Mouse (Mus musculus): ENCODE data around the gene Glyctk.

Gene Glyctk

GRCm38 (mm10) chr9:106144176-106144575, 13.8 kb downstream of the Glyctk start:
- DNase-seq = no peak

GRCm38 (mm10) chr9:106141955-106142354, 16.0 kb downstream of the Glyctk start:
- no peak for DNase-seq

GRCm38 (mm10) chr9:106139763-106140162, 18.2 kb downstream of the Glyctk start:
- peak; percentile 34 for DNase-seq

GRCm38 (mm10) chr9:106137671-106138216, 20.2 kb downstream of the Glyctk start:
- DNase-seq = no peak

- no peak for DNase-seq
These were observed 27.7 kb downstream of the Glyctk start for GRCm38 (mm10) chr9:106130250-106130649.

GRCm38 (mm10) chr9:106129072-106129471, 28.9 kb downstream of the Glyctk start:
- no peak for DNase-seq

GRCm38 (mm10) chr9:106126786-106127251, 31.1 kb downstream of the Glyctk start:
- no peak for DNase-seq

- peak; percentile 36 for DNase-seq
These were observed 34.3 kb downstream of the Glyctk start for GRCm38 (mm10) chr9:106123599-106123998.

- no peak for DNase-seq
These were observed 38.9 kb downstream of the Glyctk start for GRCm38 (mm10) chr9:106119075-106119474.

- DNase-seq = no peak
These were observed 42.0 kb downstream of the Glyctk start for GRCm38 (mm10) chr9:106115801-106116424.

GRCm38 (mm10) chr9:106112770-106113423, 45.0 kb downstream of the Glyctk start:
- peak; percentile 85 for DNase-seq

- DNase-seq = no peak
These were observed 51.7 kb downstream of the Glyctk start for GRCm38 (mm10) chr9:106106241-106106640.

- DNase-seq = no peak
These were observed 53.5 kb downstream of the Glyctk start for GRCm38 (mm10) chr9:106104401-106104800.
